Mouse (Mus musculus) CH12.LX (cell line): Measurements from ENCODE around the gene 5730596B20Rik. TPM values are rescaled to one million over a fixed set of nuclear protein-coding genes. Genes with fewer than 3 reads are reported as not detected.

Experiments used
- DNase-seq: peaks from one replicate; pipeline ENCODE4 v3.0.0-alpha.2; 2013; ENCODE audit errors: extremely low read depth
- H3K27ac ChIP-seq: 2 replicates; pipeline ENCODE4 v1.5.1; 2012; ENCODE audit warnings: low read depth, mild to moderate bottlenecking, control low read depth, moderate library complexity; ENCODE audit not compliant: insufficient read depth
- H3K27me3 ChIP-seq: replicated peaks from 2 replicates; pipeline ENCODE3; 2012; ENCODE audit warnings: inconsistent platforms
- H3K36me3 ChIP-seq, 2 experiments: replicated peaks in 1 of 2; 2 replicates each; pipeline versions ENCODE3 to v1.6.1; 2012; ENCODE audit warnings: inconsistent platforms in 1 of 2, low read length in 1 of 2, mild to moderate bottlenecking in 1 of 2, mixed read lengths in 1 of 2, moderate library complexity in 1 of 2; ENCODE audit not compliant: control insufficient read depth in 1 of 2, insufficient read depth in 1 of 2
- H3K4me1 ChIP-seq, 2 experiments: 2 replicates each; pipeline ENCODE4 v1.6.1; 2012; ENCODE audit warnings: inconsistent platforms in 1 of 2, moderate library complexity in 1 of 2; ENCODE audit not compliant: insufficient read depth in 2 of 2, control insufficient read depth in 1 of 2
- H3K4me2 ChIP-seq: 2 replicates; pipeline ENCODE4 v1.6.1; 2012; ENCODE audit warnings: low read depth, mild to moderate bottlenecking, control low read depth; ENCODE audit not compliant: poor library complexity, insufficient read depth, severe bottlenecking
- H3K4me3 ChIP-seq, 3 experiments: fragments of 150-350 bp in 1 of 3; sonication (generic) in 1 of 3; replicated peaks in 1 of 3; 2 replicates each; pipeline versions ENCODE3 to v1.5.1; 2011 to 2012; ENCODE audit warnings: low read depth in 2 of 3, low read length in 2 of 3, mild to moderate bottlenecking in 2 of 3, moderate library complexity in 2 of 3, control low read depth in 1 of 3, improper control_type of control experiment in 1 of 3, inconsistent platforms in 1 of 3, mixed read lengths in 1 of 3; ENCODE audit not compliant: poor library complexity in 1 of 3
- H3K79me2 ChIP-seq: replicated peaks from 2 replicates; pipeline ENCODE4 v1.6.1; 2012; ENCODE audit warnings: mild to moderate bottlenecking, moderate library complexity; ENCODE audit not compliant: control insufficient read depth, poor library complexity, insufficient read depth, severe bottlenecking; ENCODE audit errors: extremely low read depth
- H3K9ac ChIP-seq: 2 replicates; pipeline ENCODE4 v1.6.1; 2012; ENCODE audit warnings: low read depth, mild to moderate bottlenecking, control low read depth, moderate library complexity; ENCODE audit not compliant: insufficient read depth
- H3K9me3 ChIP-seq: replicated peaks from 2 replicates; pipeline ENCODE3; 2012; ENCODE audit warnings: low read length, inconsistent platforms, mixed read lengths
- CHD2 ChIP-seq: IDR thresholded peaks from 2 replicates; pipeline ENCODE4 v1.6.1; 2011; ENCODE audit warnings: low read length, improper control_type of control experiment
- CTCF ChIP-seq, 2 experiments: IDR thresholded peaks in 1 of 2; conservative IDR thresholded peaks in 1 of 2; 2 replicates each; pipeline ENCODE4 v1.5.1; 2011 to 2012; ENCODE audit warnings: low read depth in 2 of 2, low read length in 2 of 2, improper control_type of control experiment in 1 of 2, inconsistent platforms in 1 of 2, mild to moderate bottlenecking in 1 of 2, moderate library complexity in 1 of 2
- EP300 ChIP-seq: IDR thresholded peaks from 2 replicates; pipeline ENCODE4 v1.6.1; 2011; ENCODE audit warnings: low read length, improper control_type of control experiment
- HCFC1 ChIP-seq: IDR thresholded peaks from 2 replicates; pipeline ENCODE4 v1.6.1; 2012; ENCODE audit warnings: low read depth, mild to moderate bottlenecking, inconsistent platforms, low read length, improper control_type of control experiment
- JUN ChIP-seq: IDR thresholded peaks from 2 replicates; pipeline ENCODE4 v1.6.1; 2011; ENCODE audit warnings: low read depth, mild to moderate bottlenecking, low read length, improper control_type of control experiment, moderate library complexity; ENCODE audit not compliant: insufficient read depth
- JUND ChIP-seq: conservative IDR thresholded peaks from 2 replicates; pipeline ENCODE4 v1.6.1; 2011; ENCODE audit warnings: low read depth, low read length, improper control_type of control experiment
- NELFE ChIP-seq: IDR thresholded peaks from 2 replicates; pipeline ENCODE4 v1.6.1; 2011; ENCODE audit warnings: low read depth, low read length, improper control_type of control experiment
- PAX5 ChIP-seq: IDR thresholded peaks from 2 replicates; pipeline ENCODE4 v1.6.1; 2012; ENCODE audit warnings: low read length, inconsistent platforms, mixed read lengths
- POLR2AphosphoS2 ChIP-seq: IDR thresholded peaks from 2 replicates; pipeline ENCODE4 v1.6.1; 2011; ENCODE audit warnings: low read depth, low read length, improper control_type of control experiment
- RAD21 ChIP-seq: IDR thresholded peaks from 2 replicates; pipeline ENCODE4 v1.6.1; 2011; ENCODE audit warnings: low read depth, mild to moderate bottlenecking, low read length, improper control_type of control experiment, moderate library complexity
- RCOR1 ChIP-seq: conservative IDR thresholded peaks from 2 replicates; pipeline ENCODE4 v1.6.1; 2012; ENCODE audit warnings: low read depth, mild to moderate bottlenecking, inconsistent platforms, low read length, improper control_type of control experiment
- SIN3A ChIP-seq: IDR thresholded peaks from 2 replicates; pipeline ENCODE4 v1.6.1; 2012; ENCODE audit warnings: low read length, improper control_type of control experiment, inconsistent platforms
- SMC3 ChIP-seq: IDR thresholded peaks from 2 replicates; pipeline ENCODE4 v1.6.1; 2011; ENCODE audit warnings: low read depth, low read length, improper control_type of control experiment
- TBP ChIP-seq: conservative IDR thresholded peaks from 2 replicates; pipeline ENCODE4 v1.6.1; 2011; ENCODE audit warnings: low read depth, low read length, improper control_type of control experiment
- TCF12 ChIP-seq: IDR thresholded peaks from 2 replicates; pipeline ENCODE4 v1.6.1; 2014; ENCODE audit warnings: low read depth, mild to moderate bottlenecking, inconsistent platforms, low read length, improper control_type of control experiment
- UBTF ChIP-seq: IDR thresholded peaks from 2 replicates; pipeline ENCODE4 v1.6.1; 2012; ENCODE audit warnings: low read depth, mild to moderate bottlenecking, inconsistent platforms, low read length, improper control_type of control experiment, moderate library complexity
- ZKSCAN1 ChIP-seq: IDR thresholded peaks from 2 replicates; pipeline ENCODE4 v1.6.1; 2012; ENCODE audit warnings: low read depth, inconsistent platforms, low read length, improper control_type of control experiment, borderline replicate concordance
- ZNF384 ChIP-seq: IDR thresholded peaks from 2 replicates; pipeline ENCODE4 v1.6.1; 2012; ENCODE audit warnings: low read depth, low read length, improper control_type of control experiment, inconsistent platforms
- dilution Hi-C: fragments of 300-500 bp; cut with MboI; formaldehyde crosslinking; loops from 2 replicates; pipeline ENCODE4 v1.14.3; 2020; ENCODE audit warnings: low sequenced_read_pairs; ENCODE audit not compliant: extremely low pct_unique_long_range_greater_than_20kb, extremely low pct_ligation_motif_present
- in situ Hi-C: fragments of 300-500 bp; cut with MboI; formaldehyde crosslinking; loops from 3 replicates; pipeline ENCODE4 v1.14.3; 2019; ENCODE audit warnings: low sequenced_read_pairs, low pct_ligation_motif_present, low pct_unique_long_range_greater_than_20kb, mixed read lengths
- polyA plus RNA-seq: library from polyadenylated mRNA; unstranded; fragments of >175 nt; gene quantifications from 2 replicates; pipeline ENCODE4 v1.2.1, GENCODE M21; 2012; ENCODE audit warnings: low read depth; ENCODE audit not compliant: insufficient read length
- total RNA-seq, 2 experiments: library from RNA; depleted of rRNA; stranded (reverse); fragments of 300-350 nt in 1 of 2; fragments of >200 nt in 1 of 2; gene quantifications; 2 replicates each; pipeline ENCODE4 v1.2.3; 2012 to 2014

5730596B20Rik gene
- total and polyA plus RNA-seq, 3 experiments: 0.07 TPM; not detected in 2

DNA sequence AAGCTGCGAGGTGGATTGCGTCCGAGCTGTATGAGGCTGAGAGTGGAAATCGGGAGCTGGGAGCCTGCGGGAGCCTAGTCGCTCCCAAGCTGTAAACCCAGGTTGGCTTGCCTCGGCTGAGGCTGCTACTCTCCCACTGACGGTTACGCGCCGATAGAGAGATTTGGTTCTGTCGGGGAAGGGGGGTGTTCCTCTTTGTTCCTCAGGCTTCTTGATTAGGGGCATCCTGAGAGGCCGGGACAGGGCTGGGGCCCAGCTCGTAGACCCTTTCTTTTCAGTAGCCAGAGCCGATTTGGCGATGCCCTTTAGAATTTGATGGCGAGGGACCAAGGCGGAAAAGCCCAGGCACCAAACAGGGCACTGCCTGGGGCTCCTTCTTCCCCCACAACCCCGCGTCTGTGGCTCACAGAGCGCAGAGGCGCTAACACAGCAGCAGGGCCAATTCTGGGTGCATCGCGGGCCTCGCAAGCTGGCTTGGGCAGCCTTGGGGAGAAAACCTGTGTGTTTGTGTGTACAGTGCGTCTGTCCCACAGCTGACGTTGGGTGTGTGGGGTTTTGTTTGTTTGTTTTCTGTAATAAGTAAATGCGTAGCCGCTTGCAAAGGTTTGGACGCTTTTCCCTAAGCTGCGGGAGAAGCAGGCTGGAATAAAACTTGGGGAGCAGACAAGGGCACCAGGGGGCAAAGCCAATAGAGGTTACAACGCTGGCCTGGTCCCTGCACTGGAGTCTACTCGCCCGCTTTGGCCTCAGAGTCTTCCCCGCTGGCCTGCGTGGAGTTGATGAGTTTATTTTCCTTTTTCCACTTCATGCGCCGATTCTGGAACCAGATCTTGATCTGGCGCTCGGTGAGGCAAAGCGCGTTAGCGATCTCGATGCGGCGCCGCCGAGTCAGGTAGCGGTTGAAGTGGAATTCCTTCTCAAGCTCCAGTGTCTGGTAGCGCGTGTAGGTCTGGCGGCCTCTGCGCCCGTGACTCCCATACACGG is 28.6 kb downstream of the 5730596B20Rik start:
- Histone ChIP-seq H3K4me2 (no peak overlapping the region), H3K36me3 (peaks cover 23 to 51% of the 10 kb centered on the region in 2 experiments), H3K4me3 (no peak overlapping the region), H3K27me3 (no peaks in the 10 kb centered on the region), H3K79me2 (no peaks in the 10 kb centered on the region), H3K4me1 (peaks cover 0 to 7% of the 10 kb centered on the region in 2 experiments; a peak in 1 of 4 replicates), H3K9me3 (peaks cover 54% of the 10 kb centered on the region), H3K9ac (no peak overlapping the region), H3K27ac (no peak overlapping the region)
- TF ChIP-seq HCFC1 (no peak), UBTF (no peak), ZNF384 (no peak), JUND (no peak), TCF12 (no peak), SMC3 (no peak), TBP (no peak), SIN3A (no peak)
- in situ Hi-C loops (loop anchor here (25.0 kb wide), 1 partner anchor 194 kb away; the partner anchor contains the start of gene Skap2), dilution Hi-C loops (no loop called here)
- DNase-seq: no peak

DNA sequence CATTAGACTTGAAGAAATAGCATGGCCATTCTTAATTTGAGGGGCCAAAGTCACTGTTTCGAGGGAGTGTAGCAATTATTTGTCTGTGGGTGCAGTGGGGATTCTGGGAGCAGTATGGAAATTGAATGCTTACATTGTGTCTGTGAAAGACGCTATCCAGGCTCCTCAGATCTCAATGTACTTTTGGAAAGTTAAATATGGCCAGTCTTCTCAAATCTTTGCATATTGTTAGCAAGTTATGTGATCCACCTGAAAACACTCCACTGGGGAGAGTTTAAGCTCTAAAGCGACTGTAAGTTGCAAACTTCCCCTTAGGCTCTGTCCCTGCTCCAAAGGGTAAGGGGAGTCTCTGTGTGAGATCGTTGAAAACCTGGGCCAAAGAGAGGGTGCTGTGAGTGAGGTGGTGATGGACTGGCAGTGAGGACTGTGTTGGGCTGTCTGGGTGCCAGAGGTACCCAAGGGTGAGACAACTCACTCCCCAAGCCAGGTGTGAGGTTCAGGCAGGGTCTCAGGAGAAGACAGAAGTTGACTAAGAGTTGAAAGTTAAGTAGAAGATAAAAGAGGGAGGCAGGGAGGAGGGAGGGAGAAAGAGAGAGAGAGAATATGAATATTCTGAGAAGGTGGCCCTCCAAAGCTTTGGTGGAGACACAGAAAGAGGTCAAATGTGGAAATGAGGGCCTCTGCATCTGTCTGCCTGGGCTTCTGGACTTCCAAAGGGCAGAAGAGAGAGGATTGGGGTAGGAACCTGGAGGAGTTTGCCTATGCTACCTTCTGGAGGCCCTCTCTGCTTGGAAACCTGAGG is 29.8 kb downstream of the 5730596B20Rik start:
- H3K27me3 ChIP-seq: peaks cover 2% of the 10 kb centered on the region
- dilution Hi-C loops (no loop called here), in situ Hi-C loops (loop anchor here (25.0 kb wide), 1 partner anchor 195 kb away; the partner anchor contains the start of gene Skap2)
- H3K4me3 ChIP-seq: no peak overlapping the region
- H3K9ac ChIP-seq: no peak overlapping the region
- H3K27ac ChIP-seq: no peak overlapping the region
- TF ChIP-seq CTCF (conservative IDR thresholded peaks at IDR 0.05 in 1 of 2, IDR thresholded peaks at IDR 0.05 in 1 of 2; ENCODE audit: low read depth in 2 of 2, low read length in 2 of 2) (no peak), ZKSCAN1 (no peak), PAX5 (no peak), RAD21 (no peak), EP300 (no peak), RCOR1 (no peak), NELFE (no peak), CHD2 (no peak), POLR2AphosphoS2 (no peak), JUN (no peak)
- DNase-seq: no peak
- H3K4me2 ChIP-seq: no peak overlapping the region
- peaks cover 23 to 51% of the 10 kb centered on the region in 2 experiments for H3K36me3 ChIP-seq
- peaks cover 2 to 10% of the 10 kb centered on the region in 2 experiments; a peak in 2 of 4 replicates for H3K4me1 ChIP-seq
- no peaks in the 10 kb centered on the region for H3K79me2 ChIP-seq
- peaks cover 54% of the 10 kb centered on the region for H3K9me3 ChIP-seq
